Mouse (Mus musculus): ENCODE measurements at regions not wholly inside any gene's neighbourhood (a gene's known extent, or its start where the extent isn't known, plus 50 kb on each side); places are given as distances from the start of the nearest gene placed in this dataset.
"Not testable (repeated sequence)": the region's sequence is repeated elsewhere in the genome, so short reads cannot be mapped to it uniquely, and the experiment has no call there.

- not testable (repeated sequence) for TF ChIP-seq CTCF (IDR thresholded peaks at IDR 0.05; ENCODE audit: low read depth, low read length); POLR2A (IDR thresholded peaks at IDR 0.05; ENCODE audit: extremely low read depth, insufficient read depth, low read length)
Measured at GRCm38 (mm10) chr11:52480111-52480510, 83.9 kb downstream of the 9530068E07Rik start.
